ENCODE assay signal across 8 mouse cellular contexts in the genomic region with DNA sequence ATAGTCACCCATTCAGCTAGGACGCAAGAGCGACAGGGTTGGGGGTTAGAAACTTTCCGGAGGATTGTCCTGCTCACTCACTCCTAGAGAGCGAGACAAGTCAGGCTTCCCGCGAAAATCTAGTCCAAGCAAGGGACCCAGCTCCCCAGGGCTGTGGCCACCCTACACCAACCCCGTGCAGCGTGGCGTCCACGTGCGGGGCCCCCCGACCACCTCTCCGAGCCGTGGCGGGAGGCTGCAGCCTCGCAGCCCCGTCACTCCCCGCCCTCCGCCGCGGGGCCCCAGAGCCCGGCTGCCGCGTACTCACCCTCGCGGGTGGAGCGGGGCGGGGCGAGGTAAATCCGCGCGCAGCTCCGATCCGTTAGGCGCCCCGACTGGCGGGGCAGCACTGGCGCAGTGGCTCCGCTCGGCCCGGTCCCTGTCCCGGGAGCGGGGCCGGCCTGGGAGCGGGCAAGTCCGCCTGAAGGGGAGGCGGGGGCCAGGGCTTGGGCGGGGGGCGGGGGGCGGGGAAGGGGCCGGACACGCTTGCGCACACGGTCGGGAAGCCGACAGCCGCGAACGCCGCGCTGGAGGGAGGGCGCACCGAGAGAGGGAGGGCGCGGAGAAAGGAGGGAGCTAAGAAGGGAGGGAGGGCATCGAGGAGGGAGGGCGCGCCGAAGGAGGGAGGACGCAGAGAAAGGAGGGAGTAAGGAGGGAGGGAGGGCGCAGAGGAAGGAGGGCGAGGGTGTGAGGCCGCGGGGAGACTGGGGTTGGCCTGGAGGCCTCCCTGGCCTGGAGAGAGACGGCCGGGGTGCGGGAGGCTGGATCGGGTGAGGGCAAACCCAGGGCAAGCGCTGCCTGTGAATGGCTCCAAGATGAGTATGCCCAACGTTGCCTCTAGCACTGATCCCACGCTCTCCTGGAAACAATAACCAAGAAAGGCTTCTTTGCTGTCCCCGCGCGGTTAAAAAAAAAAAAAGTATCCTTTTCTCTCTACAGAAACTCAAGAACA. TPM values are rescaled to one million over a fixed set of nuclear protein-coding genes. Genes with fewer than 3 reads are reported as not detected.
DNase-seq lines count a peak whose midpoint lies in the region; ATAC-seq and TF ChIP-seq lines count a peak whose summit lies in the region.

No protein-coding gene starts in this region.

- peak overlapping the region; percentile 90 for H3K4me3 ChIP-seq in E14TG2a.4 (replicated peaks; ENCODE audit: low read length)
- peak overlapping the region; percentile 66 to 83 for H3K4me3 ChIP-seq in heart, embryonic 14.5 days (ENCODE audit: control insufficient read depth in 1 of 2, insufficient read depth in 1 of 2, low read depth in 1 of 2, low read length in 2 of 2)
- peak overlapping the region; percentile 93 for H3K4me3 ChIP-seq in liver, postnatal 0 days (ENCODE audit: low read depth, low read length)
- peak overlapping the region; percentile 65 for H3K4me3 ChIP-seq in neural tube, embryonic 13.5 days
- peak overlapping the region; percentile 66 for H3K4me3 ChIP-seq in stomach, postnatal 0 days (ENCODE audit: low read depth, low read length)

- peak overlapping the region; percentile 67 to 91 for H3K27ac ChIP-seq in heart, embryonic 14.5 days (replicated peaks in 1 of 2; ENCODE audit: control insufficient read depth in 1 of 2, insufficient read depth in 1 of 2, low read depth in 2 of 2, low read length in 2 of 2)
- peak overlapping the region; percentile 98 for H3K27ac ChIP-seq in liver, postnatal 0 days (ENCODE audit: low read depth)
- H3K27ac ChIP-seq in neural tube, embryonic 13.5 days (replicated peaks): peak overlapping the region; percentile 81
- peak overlapping the region; percentile 88 for H3K27ac ChIP-seq in stomach, postnatal 0 days (replicated peaks)

- ATAC-seq in erythroid progenitor cell, adult 5-6 weeks (replicated peaks; ENCODE audit: low FRiP score, poor library complexity, severe bottlenecking): peak; percentile 87
- peak; percentile 88 for ATAC-seq in heart, embryonic 14.5 days (ENCODE audit: insufficient number of reproducible peaks, insufficient read depth, low FRiP score, low read depth)
- ATAC-seq in liver, postnatal 0 days: peak; percentile 87
- ATAC-seq in neural tube, embryonic 13.5 days (ENCODE audit: low read depth): peak; percentile 92
- peak; percentile 84 for ATAC-seq in stomach, postnatal 0 days (ENCODE audit: low FRiP score, low TSS enrichment)

- peaks cover 23% of the 10 kb centered on the region for H3K27me3 ChIP-seq in E14TG2a.4 (ENCODE audit: insufficient read depth, low read length)
- H3K27me3 ChIP-seq in heart, embryonic 14.5 days (ENCODE audit: control insufficient read depth, insufficient read depth, low read length): no peaks in the 10 kb centered on the region
- H3K27me3 ChIP-seq in liver, postnatal 0 days (ENCODE audit: insufficient read depth, low read length): no peaks in the 10 kb centered on the region
- no peaks in the 10 kb centered on the region for H3K27me3 ChIP-seq in neural tube, embryonic 13.5 days
- H3K27me3 ChIP-seq in stomach, postnatal 0 days (ENCODE audit: control insufficient read depth, insufficient read depth, low read length): no peaks in the 10 kb centered on the region

- peak overlapping the region; percentile 91 for H3K4me2 ChIP-seq in heart, embryonic 14.5 days (ENCODE audit: low read length)
- H3K4me2 ChIP-seq in liver, postnatal 0 days (ENCODE audit: low read depth, low read length): peak overlapping the region; percentile 97
- H3K4me2 ChIP-seq in neural tube, embryonic 13.5 days: peak overlapping the region; percentile 80
- peak overlapping the region; percentile 71 for H3K4me2 ChIP-seq in stomach, postnatal 0 days (replicated peaks; ENCODE audit: low read depth)

- H3K9me3 ChIP-seq in E14TG2a.4 (ENCODE audit: low read length): peaks cover 9% of the 10 kb centered on the region
- H3K9me3 ChIP-seq in heart, embryonic 14.5 days (ENCODE audit: control insufficient read depth, low read length): no peaks in the 10 kb centered on the region
- H3K9me3 ChIP-seq in liver, postnatal 0 days (ENCODE audit: low read length): no peaks in the 10 kb centered on the region
- H3K9me3 ChIP-seq in neural tube, embryonic 13.5 days: no peaks in the 10 kb centered on the region
- no peaks in the 10 kb centered on the region for H3K9me3 ChIP-seq in stomach, postnatal 0 days (ENCODE audit: control insufficient read depth, low read length)

- under 1% methylated on average over 77 of the region's 84 CpGs for WGBS in heart, embryonic 14.5 days
- under 1% methylated on average over 69 of the region's 84 CpGs for WGBS in liver, postnatal 0 days (ENCODE audit: insufficient replicate concordance)
- under 1% methylated on average over 79 of the region's 84 CpGs for WGBS in neural tube, embryonic 13.5 days
- WGBS in stomach, postnatal 0 days: 1% methylated on average over 65 of the region's 84 CpGs

- TF ChIP-seq EP300 in liver, postnatal 0 days (IDR thresholded peaks at IDR 0.05; ENCODE audit: low read depth): no peak
- TF ChIP-seq EP300 in stomach, postnatal 0 days (optimal IDR thresholded peaks at IDR 0.05): no peak

- peaks cover 49% of the 10 kb centered on the region for H3K4me1 ChIP-seq in E14TG2a.4 (replicated peaks; ENCODE audit: low read depth, low read length)
- peaks cover 10 to 23% of the 10 kb centered on the region in 2 experiments for H3K4me1 ChIP-seq in heart, embryonic 14.5 days (ENCODE audit: control insufficient read depth in 2 of 2, insufficient read depth in 2 of 2, low read length in 2 of 2)
- peaks cover 67% of the 10 kb centered on the region for H3K4me1 ChIP-seq in liver, postnatal 0 days (ENCODE audit: insufficient read depth)
- peaks cover 35% of the 10 kb centered on the region for H3K4me1 ChIP-seq in neural tube, embryonic 13.5 days (replicated peaks)
- peaks cover 5% of the 10 kb centered on the region; the same call in 1 of the 2 replicates for H3K4me1 ChIP-seq in stomach, postnatal 0 days (replicated peaks; ENCODE audit: control insufficient read depth, insufficient read depth)

- TF ChIP-seq CTCF in E14TG2a.4 (conservative IDR thresholded peaks at IDR 0.05; ENCODE audit: low read length): no peak
- TF ChIP-seq CTCF in liver, postnatal 0 days (IDR thresholded peaks at IDR 0.05; ENCODE audit: low read depth): peak; percentile 0; the same call in 1 of the 2 replicates
- no peak for TF ChIP-seq CTCF in stomach, postnatal 0 days (IDR thresholded peaks at IDR 0.05; ENCODE audit: low read depth)

- peak; percentile 78 for DNase-seq in c-Kit-negative CD71-positive TER-119-positive erythroid progenitor cells, embryonic 14.5 days (ENCODE audit: low read depth, low spot score)
- peak; percentile 89 for DNase-seq in kidney, postnatal 10 days
- peak; percentile 90 for DNase-seq in liver, postnatal 0 days
- DNase-seq in stomach, postnatal 0 days (ENCODE audit: low spot score): peak; percentile 78

- H3K36me3 ChIP-seq in E14TG2a.4 (ENCODE audit: insufficient read depth, low read length): peaks cover 14% of the 10 kb centered on the region
- 0 out of 2 replicates have a peak, but pooled peaks cover 3% of the 10 kb centered on the region for H3K36me3 ChIP-seq in heart, embryonic 14.5 days (ENCODE audit: control insufficient read depth, insufficient read depth, low read length)
- H3K36me3 ChIP-seq in liver, postnatal 0 days (replicated peaks; ENCODE audit: insufficient read depth, low read length): peaks cover 23% of the 10 kb centered on the region
- no peaks in the 10 kb centered on the region for H3K36me3 ChIP-seq in neural tube, embryonic 13.5 days
- H3K36me3 ChIP-seq in stomach, postnatal 0 days (ENCODE audit: control insufficient read depth, insufficient read depth, low read length): no peaks in the 10 kb centered on the region

- peak overlapping the region; percentile 90 for H3K9ac ChIP-seq in heart, embryonic 14.5 days (ENCODE audit: low read length)
- H3K9ac ChIP-seq in liver, postnatal 0 days (replicated peaks): peak overlapping the region; percentile 93
- peak overlapping the region; percentile 81 for H3K9ac ChIP-seq in neural tube, embryonic 13.5 days
- peak overlapping the region; percentile 76 for H3K9ac ChIP-seq in stomach, postnatal 0 days (ENCODE audit: low read length)

RNA-seq across cellular contexts. Expression of a gene that starts 2.4 kb away (rescaled TPM):
- 25.2 and 41.5 TPM in 2 replicates for total RNA-seq in erythroid progenitor cell, adult 5-6 weeks (2015; ENCODE audit: low replicate concordance)
- total RNA-seq in erythroid progenitor cell, adult 5-6 weeks (2017; ENCODE audit: low replicate concordance): 35.2 and 37.9 TPM in 2 replicates
- 22.9 and 25.1 TPM in 2 replicates for polyA plus RNA-seq in heart, embryonic 14.5 days (2014; fragmentation: Nextera tagmentation; extraction: Ambion mirVana)
- 23.6 and 26.5 TPM in 2 replicates for polyA plus RNA-seq in liver, postnatal 0 days (2015; fragmentation: Nextera tagmentation; extraction: Ambion mirVana)
- polyA plus RNA-seq in neural tube, embryonic 13.5 days (2015; fragmentation: Nextera tagmentation; extraction: Ambion mirVana): 7.6 and 11.5 TPM in 2 replicates
- 14.6 and 14.7 TPM in 2 replicates for polyA plus RNA-seq in stomach, postnatal 0 days (2015; fragmentation: Nextera tagmentation; extraction: Ambion mirVana)

RNA-seq across cellular contexts. Expression of a gene that starts 59.2 kb away (rescaled TPM):
- 5.4 and 17.3 TPM in 2 replicates for total RNA-seq in erythroid progenitor cell, adult 5-6 weeks (2015; ENCODE audit: low replicate concordance)
- total RNA-seq in erythroid progenitor cell, adult 5-6 weeks (2017; ENCODE audit: low replicate concordance): 10.3 and 18.7 TPM in 2 replicates
- 60.9 and 62.7 TPM in 2 replicates for polyA plus RNA-seq in heart, embryonic 14.5 days (2014; fragmentation: Nextera tagmentation; extraction: Ambion mirVana)
- 23.7 and 23.9 TPM in 2 replicates for polyA plus RNA-seq in liver, postnatal 0 days (2015; fragmentation: Nextera tagmentation; extraction: Ambion mirVana)
- polyA plus RNA-seq in neural tube, embryonic 13.5 days (2015; fragmentation: Nextera tagmentation; extraction: Ambion mirVana): 70.9 and 72.5 TPM in 2 replicates
- polyA plus RNA-seq in stomach, postnatal 0 days (2015; fragmentation: Nextera tagmentation; extraction: Ambion mirVana): 33.7 and 35.3 TPM in 2 replicates

Comparison
In these comparisons a context has a peak if more than half of its experiments do, and no peak if none do; other contexts are left out.
1. Peak in every context shown above with its lines: DNase-seq, ATAC-seq, H3K4me3 ChIP-seq and H3K27ac ChIP-seq.